Comparison of ENCODE assay signal across 10 mouse cellular contexts in genomic region chr12:25467789-25468188, GRCm38 (mm10).
DNase-seq lines count a peak whose midpoint lies in the region; ATAC-seq and TF ChIP-seq lines count a peak whose summit lies in the region.
"Had no signal": no experiment of that assay in that cellular context is flagged by ENCODE, and none has a peak within 500 bp of the region (broad histone marks: within the 10 kb centered on the region; RNA-seq: fewer than 3 reads in every experiment).

No protein-coding gene starts in this region.

- H3K27ac ChIP-seq in heart, postnatal 0 days (ENCODE audit: low read depth) = no peak overlapping the region
- H3K27ac ChIP-seq in hindbrain, embryonic 13.5 days = no peak overlapping the region
- H3K27ac ChIP-seq: midbrain, embryonic 10.5 days; stomach, embryonic 15.5 days had no signal

- ATAC-seq in heart, postnatal 0 days (ENCODE audit: insufficient read depth, low read depth) = peak; percentile 58
- ATAC-seq in megakaryocyte-erythroid progenitor cell, adult 5-6 weeks (replicated peaks; ENCODE audit: low FRiP score, low TSS enrichment, poor library complexity, severe bottlenecking) = peak; percentile 99
- no peak for ATAC-seq in CD4-positive, CD25-positive, alpha-beta regulatory T cell, adult 4 months
- no peak for ATAC-seq in hindbrain, embryonic 13.5 days (ENCODE audit: low FRiP score)

- no peaks in the 10 kb centered on the region for H3K9me3 ChIP-seq in heart, postnatal 0 days (replicated peaks; ENCODE audit: control insufficient read depth, low read length)
- no peaks in the 10 kb centered on the region for H3K9me3 ChIP-seq in hindbrain, embryonic 13.5 days
- H3K9me3 ChIP-seq: midbrain, embryonic 10.5 days; stomach, embryonic 15.5 days had no signal

- no peak for TF ChIP-seq EP300 in heart, postnatal 0 days (IDR thresholded peaks at IDR 0.05; ENCODE audit: low read depth)

- peak; percentile 88 for DNase-seq in heart, adult 11 months
- DNase-seq in heart, postnatal 25 days (ENCODE audit: low spot score) = no peak
- DNase-seq in brain, embryonic 14.5 days (ENCODE audit: low read depth) = peak; percentile 58
- peak; percentile 29 for DNase-seq in heart, postnatal 0 days (ENCODE audit: low spot score)
- no peak for DNase-seq in gastrocnemius, postnatal 4 days (ENCODE audit: low spot score in 2 of 2)

- no peak overlapping the region for H3K9ac ChIP-seq in heart, postnatal 0 days (replicated peaks; ENCODE audit: low read depth, low read length)
- no peak overlapping the region for H3K9ac ChIP-seq in hindbrain, embryonic 13.5 days
- H3K9ac ChIP-seq: stomach, embryonic 15.5 days had no signal

- TF ChIP-seq CTCF in brain, embryonic 14.5 days (IDR thresholded peaks at IDR 0.05; ENCODE audit: borderline replicate concordance, extremely low read depth, insufficient read depth, insufficient read length) = no peak
- TF ChIP-seq CTCF in heart, postnatal 0 days (IDR thresholded peaks at IDR 0.05; ENCODE audit: low read depth) = no peak

- peaks cover 6% of the 10 kb centered on the region; the same call in 1 of the 2 replicates for H3K4me1 ChIP-seq in heart, postnatal 0 days (ENCODE audit: control insufficient read depth, insufficient read depth)
- 0 out of 2 replicates have a peak, but pooled peaks cover 6% of the 10 kb centered on the region for H3K4me1 ChIP-seq in hindbrain, embryonic 13.5 days (replicated peaks)
- H3K4me1 ChIP-seq: midbrain, embryonic 10.5 days; stomach, embryonic 15.5 days had no signal

- H3K36me3 ChIP-seq in heart, postnatal 0 days (replicated peaks; ENCODE audit: control insufficient read depth, insufficient read depth, low read length) = no peaks in the 10 kb centered on the region
- no peaks in the 10 kb centered on the region for H3K36me3 ChIP-seq in hindbrain, embryonic 13.5 days
- H3K36me3 ChIP-seq: midbrain, embryonic 10.5 days; stomach, embryonic 15.5 days had no signal

- TF ChIP-seq POLR2A in brain, embryonic 14.5 days (IDR thresholded peaks at IDR 0.05; ENCODE audit: borderline replicate concordance, extremely low read depth, insufficient read depth, insufficient read length, poor library complexity, severe bottlenecking) = no peak

- no peak overlapping the region for H3K4me3 ChIP-seq in heart, postnatal 0 days (ENCODE audit: low read depth, low read length)
- no peak overlapping the region for H3K4me3 ChIP-seq in hindbrain, embryonic 13.5 days
- H3K4me3 ChIP-seq: midbrain, embryonic 10.5 days; stomach, embryonic 15.5 days had no signal

- intact Hi-C loops in heart, postnatal 25 days (cut with DNase I) = no loop called here

- 13% methylated on average over 12 of the region's 12 CpGs for WGBS in heart, postnatal 0 days
- 72% methylated on average over 12 of the region's 12 CpGs for WGBS in hindbrain, embryonic 13.5 days

- H3K27me3 ChIP-seq in heart, postnatal 0 days (ENCODE audit: control insufficient read depth, insufficient read depth, low read length) = no peaks in the 10 kb centered on the region
- no peaks in the 10 kb centered on the region for H3K27me3 ChIP-seq in hindbrain, embryonic 13.5 days
- H3K27me3 ChIP-seq: stomach, embryonic 15.5 days had no signal

- peak overlapping the region; percentile 24; the same call in 1 of the 2 replicates for H3K4me2 ChIP-seq in heart, postnatal 0 days (ENCODE audit: low read depth, low read length)
- H3K4me2 ChIP-seq in hindbrain, embryonic 13.5 days = no peak overlapping the region
- H3K4me2 ChIP-seq: stomach, embryonic 15.5 days had no signal

Comparison
In these comparisons a context has a peak if more than half of its experiments do, and no peak if none do; other contexts are left out.
1. DNase-seq: peak in heart, adult 11 months (single experiment), brain, embryonic 14.5 days (single experiment) and heart, postnatal 0 days (single experiment); none in heart, postnatal 25 days (single experiment) and gastrocnemius, postnatal 4 days (0 of 2).
2. ATAC-seq: peak in heart, postnatal 0 days (single experiment) and megakaryocyte-erythroid progenitor cell, adult 5-6 weeks (single experiment); none in CD4-positive, CD25-positive, alpha-beta regulatory T cell, adult 4 months (single experiment) and hindbrain, embryonic 13.5 days (single experiment).